Comparison of ENCODE assay signal across 14 mouse cellular contexts in genomic region chr9:102249124-102249816, GRCm38 (mm10).
A peak's percentile ranks its signal among the peaks of the same experiment; 100 is the strongest.
DNase-seq lines count a peak whose midpoint lies in the region; ATAC-seq and TF ChIP-seq lines count a peak whose summit lies in the region.
"Had no signal": no experiment of that assay in that cellular context is flagged by ENCODE, and none has a peak within 500 bp of the region (broad histone marks: within the 10 kb centered on the region; RNA-seq: fewer than 3 reads in every experiment).

No protein-coding gene starts in this region.

- no peaks in the 10 kb centered on the region for H3K9me3 ChIP-seq in kidney, postnatal 0 days (replicated peaks; ENCODE audit: low read length)
- no peaks in the 10 kb centered on the region for H3K9me3 ChIP-seq in forebrain, embryonic 16.5 days (ENCODE audit: control insufficient read depth, low read length)
- H3K9me3 ChIP-seq in midbrain, embryonic 11.5 days (ENCODE audit: control insufficient read depth, low read length): no peaks in the 10 kb centered on the region

- peak; percentile 53 for DNase-seq in kidney, postnatal 0 days (ENCODE audit: low spot score)
- DNase-seq in kidney, adult 11 months: no peak
- no peak for DNase-seq in midbrain, embryonic 11.5 days (ENCODE audit: low spot score, missing footprints)
- peak; percentile 83 for DNase-seq in retina, postnatal 1 day
- no peak for DNase-seq in right cerebral cortex, postnatal 25 days
- no peak for DNase-seq in adrenal gland, postnatal 10 days
- no peak for DNase-seq in heart, adult 2 months
- DNase-seq: cerebellum, postnatal 25 days; heart, adult 18-20 months; heart, postnatal 14 days; kidney, postnatal 25 days; lung, adult 18-20 months; thymus, postnatal 14 days had no signal

- intact Hi-C loops in heart, adult 2 months (cut with DNase I): no loop called here

- H3K36me3 ChIP-seq in kidney, postnatal 0 days (ENCODE audit: insufficient read depth, low read length): no peaks in the 10 kb centered on the region
- no peaks in the 10 kb centered on the region for H3K36me3 ChIP-seq in forebrain, embryonic 16.5 days (ENCODE audit: control insufficient read depth, insufficient read depth)
- H3K36me3 ChIP-seq in midbrain, embryonic 11.5 days (ENCODE audit: control insufficient read depth, insufficient read depth, low read length): no peaks in the 10 kb centered on the region
- H3K36me3 ChIP-seq in heart, adult 2 months (ENCODE audit: control insufficient read depth, insufficient read depth, low read length): no peaks in the 10 kb centered on the region

- no peak for TF ChIP-seq EP300 in heart, adult 2 months (IDR thresholded peaks at IDR 0.05; ENCODE audit: insufficient read depth, low read depth, low read length)

- TF ChIP-seq CTCF in kidney, postnatal 0 days (IDR thresholded peaks at IDR 0.05; ENCODE audit: low read depth): no peak
- TF ChIP-seq CTCF in heart, adult 2 months (IDR thresholded peaks at IDR 0.05): no peak

- 8% methylated on average over 9 of the region's 9 CpGs for whole genome bisulfite sequencing in kidney, postnatal 0 days
- WGBS in forebrain, embryonic 16.5 days: 3% methylated on average over 9 of the region's 9 CpGs
- WGBS in midbrain, embryonic 11.5 days: 23% methylated on average over 9 of the region's 9 CpGs
- 58% methylated on average over 9 of the region's 9 CpGs for WGBS in heart, adult 2 months

- no peak overlapping the region for H3K4me2 ChIP-seq in kidney, postnatal 0 days (ENCODE audit: low read length)
- no peak overlapping the region for H3K4me2 ChIP-seq in forebrain, embryonic 16.5 days (ENCODE audit: low read length)
- no peak overlapping the region for H3K4me2 ChIP-seq in midbrain, embryonic 11.5 days

- no peaks in the 10 kb centered on the region for H3K79me2 ChIP-seq in heart, adult 2 months (replicated peaks; ENCODE audit: control insufficient read depth, insufficient read depth, low read length)

- H3K27me3 ChIP-seq in kidney, postnatal 0 days (ENCODE audit: insufficient read depth, low read length): no peaks in the 10 kb centered on the region
- H3K27me3 ChIP-seq in forebrain, embryonic 16.5 days (replicated peaks; ENCODE audit: control insufficient read depth, insufficient read depth, low read length): peaks cover 29% of the 10 kb centered on the region
- 0 out of 2 replicates have a peak, but pooled peaks cover 2% of the 10 kb centered on the region for H3K27me3 ChIP-seq in midbrain, embryonic 11.5 days (ENCODE audit: control insufficient read depth, insufficient read depth, low read length)
- H3K27me3 ChIP-seq in heart, adult 2 months (ENCODE audit: control insufficient read depth, insufficient read depth, low read length): 0 out of 2 replicates have a peak, but pooled peaks cover 1% of the 10 kb centered on the region

- ATAC-seq in kidney, postnatal 0 days (replicated peaks; ENCODE audit: low FRiP score, low read depth): 0 out of 2 replicates have a peak, but pooled peaks have one; percentile 68
- ATAC-seq in forebrain, embryonic 16.5 days: peak; percentile 84
- peak; percentile 83 for ATAC-seq in midbrain, embryonic 11.5 days (ENCODE audit: low FRiP score)

- no peak for TF ChIP-seq POLR2A in heart, adult 2 months (IDR thresholded peaks at IDR 0.05; ENCODE audit: insufficient read depth, low read depth, low read length)

- no peak overlapping the region for H3K27ac ChIP-seq in kidney, postnatal 0 days
- no peak overlapping the region for H3K27ac ChIP-seq in forebrain, embryonic 16.5 days (ENCODE audit: low read length)
- no peak overlapping the region for H3K27ac ChIP-seq in midbrain, embryonic 11.5 days (ENCODE audit: low read depth, low read length)
- H3K27ac ChIP-seq in heart, adult 2 months: no peak overlapping the region

- H3K4me1 ChIP-seq in kidney, postnatal 0 days (replicated peaks; ENCODE audit: insufficient read depth, low read length): no peaks in the 10 kb centered on the region; the same call in 1 of the 2 replicates
- peaks cover 21% of the 10 kb centered on the region for H3K4me1 ChIP-seq in forebrain, embryonic 16.5 days (replicated peaks; ENCODE audit: control insufficient read depth, insufficient read depth, low read length)
- H3K4me1 ChIP-seq in midbrain, embryonic 11.5 days (ENCODE audit: control insufficient read depth, insufficient read depth, low read length): peaks cover 22% of the 10 kb centered on the region
- H3K4me1 ChIP-seq in heart, adult 2 months (ENCODE audit: control insufficient read depth, insufficient read depth, low read length): no peaks in the 10 kb centered on the region

- H3K4me3 ChIP-seq in kidney, postnatal 0 days (replicated peaks; ENCODE audit: low read depth, low read length): no peak overlapping the region
- H3K4me3 ChIP-seq in forebrain, embryonic 16.5 days (replicated peaks; ENCODE audit: low read length): no peak overlapping the region
- no peak overlapping the region for H3K4me3 ChIP-seq in midbrain, embryonic 11.5 days (ENCODE audit: low read depth, low read length)
- H3K4me3 ChIP-seq in heart, adult 2 months: no peak overlapping the region

- H3K9ac ChIP-seq in kidney, postnatal 0 days (ENCODE audit: low read depth, low read length): no peak overlapping the region
- H3K9ac ChIP-seq in forebrain, embryonic 16.5 days (replicated peaks; ENCODE audit: low read depth, low read length): no peak overlapping the region
- H3K9ac ChIP-seq in midbrain, embryonic 11.5 days (ENCODE audit: low read length): peak overlapping the region; percentile 6; the same call in 1 of the 2 replicates
- H3K9ac ChIP-seq in heart, adult 2 months (ENCODE audit: low read depth, low read length): no peak overlapping the region

Comparison
In these comparisons a context has a peak if more than half of its experiments do, and no peak if none do; other contexts are left out.
1. DNase-seq: peak in kidney, postnatal 0 days (single experiment) and retina, postnatal 1 day (single experiment); none in kidney, adult 11 months (single experiment), midbrain, embryonic 11.5 days (single experiment), right cerebral cortex, postnatal 25 days (single experiment), adrenal gland, postnatal 10 days (single experiment) and heart, adult 2 months (0 of 2).
2. Peak in every context shown above with its lines, with median percentiles within 50 percentile points of each other: ATAC-seq.